Mouse (Mus musculus): ENCODE measurements around the gene Trim61.

Gene Trim61

GRCm38 (mm10) chr8:64998806-64999365 is 19.4 kb downstream of the Trim61 start:
- DNase-seq (ENCODE audit: low read depth in 1 of 2, low spot score in 2 of 2) = no peak

- DNase-seq (ENCODE audit: low read depth in 1 of 2, low spot score in 2 of 2) = no peak
These were observed 30.6 kb downstream of the Trim61 start, which contains the start of gene Trim75 for GRCm38 (mm10) chr8:64987731-64988130. Gene Trim75, minus strand, starts transcription at chr8:64987831.

GRCm38 (mm10) chr8:64983150-64983897 is 35.0 kb downstream of the Trim61 start:
- DNase-seq (ENCODE audit: low read depth in 1 of 2, low spot score in 2 of 2) = no peak
